Mouse (Mus musculus) cerebellum, postnatal 4 days (tissue): ENCODE measurements around the gene Elovl5.

Source experiments
- DNase-seq, 2 experiments: peaks; one replicate each; pipeline ENCODE4 v3.0.0; 2022; ENCODE audit warnings: low spot score in 2 of 2, mixed read lengths in 1 of 2

Gene Elovl5

GRCm38 (mm10) chr9:77928769-77929168 is 11.6 kb downstream of the Elovl5 start:
- no peak for DNase-seq

GRCm38 (mm10) chr9:77929296-77929695 is 12.1 kb downstream of the Elovl5 start:
- no peak for DNase-seq

GRCm38 (mm10) chr9:77930036-77930859 is 13.1 kb downstream of the Elovl5 start:
- no peak for DNase-seq

GRCm38 (mm10) chr9:77930860-77931184 is 13.7 kb downstream of the Elovl5 start:
- no peak for DNase-seq

- no peak for DNase-seq
Measured at GRCm38 (mm10) chr9:77931740-77932139, 14.6 kb downstream of the Elovl5 start.

- DNase-seq: no peak
Measured at GRCm38 (mm10) chr9:77935818-77936611, 18.9 kb downstream of the Elovl5 start.

GRCm38 (mm10) chr9:77937875-77938274 is 20.7 kb downstream of the Elovl5 start:
- no peak for DNase-seq

GRCm38 (mm10) chr9:77938761-77939553 is 21.8 kb downstream of the Elovl5 start:
- no peak for DNase-seq

- DNase-seq: no peak
Measured at GRCm38 (mm10) chr9:77939554-77939920, 22.4 kb downstream of the Elovl5 start.

GRCm38 (mm10) chr9:77941058-77941457 is 23.9 kb downstream of the Elovl5 start:
- no peak for DNase-seq

GRCm38 (mm10) chr9:77941836-77942235 is 24.7 kb downstream of the Elovl5 start:
- DNase-seq: no peak

- no peak for DNase-seq
Measured at GRCm38 (mm10) chr9:77942411-77942810, 25.2 kb downstream of the Elovl5 start.

GRCm38 (mm10) chr9:77943316-77943715 is 26.2 kb downstream of the Elovl5 start:
- no peak for DNase-seq

GRCm38 (mm10) chr9:77944195-77944594 is 27.0 kb downstream of the Elovl5 start:
- no peak for DNase-seq

GRCm38 (mm10) chr9:77945792-77946666 is 28.9 kb downstream of the Elovl5 start:
- DNase-seq: no peak

GRCm38 (mm10) chr9:77948214-77948613 is 31.1 kb downstream of the Elovl5 start:
- DNase-seq: no peak

GRCm38 (mm10) chr9:77949753-77950268 is 32.6 kb downstream of the Elovl5 start:
- no peak for DNase-seq

GRCm38 (mm10) chr9:77950841-77951475 is 33.8 kb downstream of the Elovl5 start:
- peak in 1 of 2 experiments; percentile 14 for DNase-seq

GRCm38 (mm10) chr9:77951971-77952370 is 34.8 kb downstream of the Elovl5 start:
- no peak for DNase-seq

- no peak for DNase-seq
Measured at GRCm38 (mm10) chr9:77953053-77953452, 35.9 kb downstream of the Elovl5 start.

- DNase-seq: no peak
Measured at GRCm38 (mm10) chr9:77954496-77954895, 37.3 kb downstream of the Elovl5 start.
